Mouse (Mus musculus) retina, adult 2 months (tissue): ENCODE data around the gene Praf2.
"Not testable (repeated sequence)": the region's sequence is repeated elsewhere in the genome, so short reads cannot be mapped to it uniquely, and the experiment has no call there.

Experiments used
- DNase-seq: peaks from one replicate; pipeline ENCODE4 v3.0.0-alpha.2; 2012; ENCODE audit warnings: low read depth, low spot score

The Praf2 gene

GRCm38 (mm10) chrX:7728215-7728921 is at the start of gene Praf2:
TSS of gene Praf2 (plus strand) at chrX:7728439.
- DNase-seq: peak; percentile 67

- no peak for DNase-seq
These were observed 49.3 kb upstream of the Praf2 start for GRCm38 (mm10) chrX:7678986-7679385.

GRCm38 (mm10) chrX:7679405-7680056 is 48.7 kb upstream of the Praf2 start:
- peak; percentile 52 for DNase-seq

GRCm38 (mm10) chrX:7680057-7680412 is 48.2 kb upstream of the Praf2 start:
- no peak for DNase-seq

GRCm38 (mm10) chrX:7680864-7681263 is 47.4 kb upstream of the Praf2 start, which contains the start of gene Magix:
TSS of gene Magix (minus strand) at chrX:7681251.
- no peak for DNase-seq

- DNase-seq: no peak
These were observed 39.9 kb upstream of the Praf2 start for GRCm38 (mm10) chrX:7688321-7688720.

- no peak for DNase-seq
These were observed 37.8 kb upstream of the Praf2 start for GRCm38 (mm10) chrX:7690486-7690885.

GRCm38 (mm10) chrX:7692862-7693261 is 35.4 kb upstream of the Praf2 start:
- DNase-seq: no peak

GRCm38 (mm10) chrX:7696520-7696919 is 31.7 kb upstream of the Praf2 start:
- no peak for DNase-seq

GRCm38 (mm10) chrX:7696954-7697381 is 31.3 kb upstream of the Praf2 start, which contains the start of gene Gpkow:
TSS of gene Gpkow (plus strand) at chrX:7697131.
- peak; percentile 76 for DNase-seq

GRCm38 (mm10) chrX:7713764-7714134 is 14.5 kb upstream of the Praf2 start:
- not testable (repeated sequence) for DNase-seq

- DNase-seq: peak; percentile 89
These were observed 13.9 kb upstream of the Praf2 start, which contains the start of gene Wdr45 for GRCm38 (mm10) chrX:7714135-7714899. TSS of gene Wdr45 (plus strand) at chrX:7714333.

GRCm38 (mm10) chrX:7716058-7716457 is 12.2 kb upstream of the Praf2 start:
- DNase-seq: not testable (repeated sequence)

GRCm38 (mm10) chrX:7721514-7722281 is 6.5 kb upstream of the Praf2 start, which contains the start of gene Gm45208:
TSS of gene Gm45208 (plus strand) at chrX:7722245.
- DNase-seq: peak; percentile 69

- no peak for DNase-seq
These were observed 6.0 kb upstream of the Praf2 start for GRCm38 (mm10) chrX:7722282-7722611.

GRCm38 (mm10) chrX:7722691-7723090 is 5.5 kb upstream of the Praf2 start:
- DNase-seq: no peak

GRCm38 (mm10) chrX:7724135-7724534 is 4.1 kb upstream of the Praf2 start:
- DNase-seq: no peak

- DNase-seq: no peak
These were observed 2.4 kb upstream of the Praf2 start for GRCm38 (mm10) chrX:7725841-7726240.

- no peak for DNase-seq
These were observed 1.1 kb upstream of the Praf2 start for GRCm38 (mm10) chrX:7727176-7727575.

- no peak for DNase-seq
These were observed 655 bp downstream of the Praf2 start for GRCm38 (mm10) chrX:7728922-7729265.

GRCm38 (mm10) chrX:7733571-7734156 is 5.4 kb downstream of the Praf2 start:
- DNase-seq: no peak
